Mouse (Mus musculus): ENCODE results near the gene 2410004B18Rik.

GRCm38 (mm10) chr3:145991130-145991529, 53.3 kb downstream of the 2410004B18Rik start:
- TF ChIP-seq CHD2 (IDR thresholded peaks at IDR 0.05; ENCODE audit: low read depth, low read length) (no peak), MAFK (IDR thresholded peaks at IDR 0.05; ENCODE audit: insufficient read depth, low read depth, low read length) (no peak), ZC3H11A (IDR thresholded peaks at IDR 0.05; ENCODE audit: borderline replicate concordance, low read depth, low read length) (no peak), HCFC1 (IDR thresholded peaks at IDR 0.05; ENCODE audit: borderline replicate concordance, insufficient read depth, low read length) (no peak)

All from ES-E14 (cell line).